Mouse (Mus musculus): Measurements from ENCODE around the gene Depdc1b.

The Depdc1b gene

GRCm38 (mm10) chr13:108435687-108436086 lies 119.6 kb downstream of the Depdc1b start:
- DNase-seq (ENCODE audit: low spot score in 2 of 2): no peak

GRCm38 (mm10) chr13:108437424-108437823 lies 121.3 kb downstream of the Depdc1b start:
- DNase-seq (ENCODE audit: low spot score in 2 of 2): no peak

- no peak for DNase-seq (ENCODE audit: low spot score in 2 of 2)
Observed at GRCm38 (mm10) chr13:108439012-108439411, 122.9 kb downstream of the Depdc1b start.

- no peak for DNase-seq (ENCODE audit: low spot score in 2 of 2)
Observed at GRCm38 (mm10) chr13:108448348-108448931, 132.3 kb downstream of the Depdc1b start.

- DNase-seq (ENCODE audit: low spot score in 2 of 2): peak; percentile 9 to 21
Observed at GRCm38 (mm10) chr13:108449116-108450097, 133.3 kb downstream of the Depdc1b start, which contains the start of gene Pde4d. TSS of gene Pde4d (plus strand) at chr13:108449948.

GRCm38 (mm10) chr13:108451122-108451521 lies 135.0 kb downstream of the Depdc1b start:
- no peak for DNase-seq (ENCODE audit: low spot score in 2 of 2)

- DNase-seq (ENCODE audit: low spot score in 2 of 2): no peak
Observed at GRCm38 (mm10) chr13:108453064-108453919, 137.2 kb downstream of the Depdc1b start.

Measured in frontal cortex, postnatal 10 days (tissue).